Mouse (Mus musculus) lung, adult 2 months (tissue): ENCODE results near the gene Olfr1036. TPM values are rescaled to one million over a fixed set of nuclear protein-coding genes. Genes with fewer than 3 reads are reported as not detected.
"Not testable (repeated sequence)": the region's sequence is repeated elsewhere in the genome, so short reads cannot be mapped to it uniquely, and the experiment has no call there.

Experiments
- DNase-seq: peaks from one replicate; pipeline ENCODE4 v3.0.0; 2022
- H3K4me1 ChIP-seq: fragments of 200-500 bp; 2 replicates; pipeline ENCODE4 v1.6.1; 2011; ENCODE audit warnings: low read length; ENCODE audit not compliant: control insufficient read depth, insufficient read depth
- H3K4me3 ChIP-seq: fragments of 200-500 bp; replicated peaks from 2 replicates; pipeline ENCODE3; 2011; ENCODE audit warnings: low read depth, mild to moderate bottlenecking, control low read depth, low read length; ENCODE audit errors: extremely low read depth
- CTCF ChIP-seq: fragments of 200-500 bp; IDR thresholded peaks from 2 replicates; pipeline ENCODE4 v1.5.1; 2011; ENCODE audit warnings: mild to moderate bottlenecking, low read length, control low read depth; ENCODE audit not compliant: insufficient read depth
- POLR2A ChIP-seq: fragments of 200-500 bp; IDR thresholded peaks from 2 replicates; pipeline ENCODE4 v1.6.1; 2011; ENCODE audit warnings: low read depth, mild to moderate bottlenecking, control low read depth, low read length, borderline replicate concordance; ENCODE audit errors: extremely low read depth
- WGBS: fragments of 180-500 bp; shearing (Covaris S2); methylation state at CpG from one replicate; pipeline ENCODE4 v1.1.7; 2018; 5-methylcytosine and 5-hydroxymethylcytosine counted together
- polyA plus RNA-seq: library from polyadenylated mRNA; depleted of rRNA; stranded (reverse); fragments of >200 nt; gene quantifications from 2 replicates; pipeline ENCODE4 v1.2.3, GENCODE M21; 2012; rRNA removed

Gene Olfr1036
- not detected in 2 replicates for polyA plus RNA-seq

DNA sequence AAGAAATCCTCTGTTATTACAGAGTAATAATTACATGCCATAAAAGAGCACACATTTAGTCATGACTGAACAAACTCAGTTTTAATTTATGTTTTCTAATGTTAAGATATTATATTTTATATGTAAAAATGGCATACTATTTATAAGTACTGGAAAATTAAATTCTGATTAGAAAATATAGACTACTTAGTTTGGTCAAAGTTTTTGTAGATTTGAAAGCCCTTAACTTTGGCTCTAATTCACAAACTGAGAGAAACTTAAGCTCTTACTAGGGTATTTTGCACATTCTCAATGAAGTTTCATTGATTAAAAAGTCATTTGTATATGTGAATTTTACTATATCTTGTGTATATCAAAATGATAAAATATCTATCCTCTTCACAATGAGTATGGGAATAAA, at the start of gene Olfr1036:
TSS of gene Olfr1036 (plus strand) at position 301 of the 400 bp plus-strand sequence.
- H3K4me1 ChIP-seq, H3K4me3 ChIP-seq, DNase-seq: not testable (repeated sequence)

- TF ChIP-seq CTCF (no peak), POLR2A (no peak)
- DNase-seq, result no peak
- no peak within 1 kb of the TSS for H3K4me3 ChIP-seq
- no peaks in the 10 kb centered on the region for H3K4me1 ChIP-seq
Observed at GRCm38 (mm10) chr2:86045561-86045960, 28.2 kb upstream of the Olfr1036 start, which contains the start of gene Olfr1034. Gene Olfr1034 (plus strand): TSS chr2:86045861.

- not testable (repeated sequence) for H3K4me1 ChIP-seq, H3K4me3 ChIP-seq, DNase-seq
Observed at GRCm38 (mm10) chr2:86050777-86051176, 23.0 kb upstream of the Olfr1036 start.

GRCm38 (mm10) chr2:86063766-86064165, 10.0 kb upstream of the Olfr1036 start:
- WGBS, result 95% methylated on average over 2 of the region's 2 CpGs
- H3K4me3 ChIP-seq, DNase-seq, H3K4me1 ChIP-seq: not testable (repeated sequence)

DNA sequence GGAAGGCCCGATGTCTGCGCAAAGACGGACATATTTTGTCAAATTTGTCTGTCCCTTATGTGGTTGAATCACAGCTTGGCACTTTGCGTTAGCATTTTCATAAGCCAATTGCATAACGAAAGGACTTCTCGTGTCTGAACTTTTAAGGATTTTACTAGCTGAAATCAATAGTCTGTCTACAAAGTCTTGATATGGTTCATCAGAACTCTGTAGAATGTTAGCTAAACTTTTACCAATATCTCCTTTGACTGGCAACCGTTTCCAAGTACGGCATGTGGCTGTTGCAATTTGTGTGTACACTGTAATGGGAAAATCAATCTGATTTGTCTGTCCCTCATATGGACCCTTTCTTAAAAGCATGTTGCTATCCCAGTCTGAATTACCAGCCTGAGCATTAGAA, 3.6 kb upstream of the Olfr1036 start:
- TF ChIP-seq CTCF, result no peak
- TF ChIP-seq POLR2A, result no peak

GRCm38 (mm10) chr2:86080478-86080877, 6.7 kb downstream of the Olfr1036 start:
- not testable (repeated sequence) for H3K4me3 ChIP-seq, H3K4me1 ChIP-seq, DNase-seq
- WGBS, result 70% methylated on average over 1 of the region's 1 CpGs

More for the DNA sequence above, 3.6 kb upstream of the Olfr1036 start:
- DNase-seq, result no peak
- no peak overlapping the region for H3K4me3 ChIP-seq
- H3K4me1 ChIP-seq, result no peaks in the 10 kb centered on the region
- 93% methylated on average over 8 of the region's 8 CpGs for WGBS

GRCm38 (mm10) chr2:86087285-86087684, 13.5 kb downstream of the Olfr1036 start, which contains the start of gene Olfr1037:
Gene Olfr1037 (minus strand): TSS chr2:86087385.
- TF ChIP-seq CTCF (no peak), POLR2A (no peak)
- WGBS, result 82% methylated on average over 2 of the region's 2 CpGs
- no peak within 1 kb of the TSS for H3K4me3 ChIP-seq
- DNase-seq, result no peak
- no peaks in the 10 kb centered on the region for H3K4me1 ChIP-seq

Other genes with a start within 250 kb of the Olfr1036 start
- not detected in 2 replicates for gene Olfr1019, start 228.5 kb upstream of the Olfr1036 start, polyA plus RNA-seq
- not detected in 2 replicates for gene Olfr1020, start 227.0 kb upstream of the Olfr1036 start, polyA plus RNA-seq
- not detected in 2 replicates for gene Olfr1022, start 205.4 kb upstream of the Olfr1036 start, polyA plus RNA-seq
- gene Olfr1023, start 188.4 kb upstream of the Olfr1036 start, polyA plus RNA-seq, result not detected in 2 replicates
- not detected in 2 replicates for gene Olfr1024, start 168.9 kb upstream of the Olfr1036 start, polyA plus RNA-seq
- gene Olfr1025-ps1, start 158.8 kb upstream of the Olfr1036 start, polyA plus RNA-seq, result not detected in 2 replicates
- not detected in 2 replicates for gene Olfr1026, start 152.4 kb upstream of the Olfr1036 start, polyA plus RNA-seq
- not detected in 2 replicates for gene Olfr1028, start 123.6 kb upstream of the Olfr1036 start, polyA plus RNA-seq
- not detected in 2 replicates for gene Olfr1029, start 100.1 kb upstream of the Olfr1036 start, polyA plus RNA-seq
- gene Olfr1030, start 94.7 kb upstream of the Olfr1036 start, polyA plus RNA-seq, result not detected in 2 replicates
- gene Olfr1031, start 83.7 kb upstream of the Olfr1036 start, polyA plus RNA-seq, result not detected in 2 replicates
- not detected in 2 replicates for gene Olfr1032, start 68.5 kb upstream of the Olfr1036 start, polyA plus RNA-seq
- 0.36 and 0.45 TPM in 2 replicates for gene Olfr1033, start 53.4 kb upstream of the Olfr1036 start, polyA plus RNA-seq
- 0.07 and 0.09 TPM in 2 replicates for gene Olfr1034, start 28.1 kb upstream of the Olfr1036 start, polyA plus RNA-seq
- not detected in 2 replicates for gene Olfr1037, start 13.4 kb downstream of the Olfr1036 start, polyA plus RNA-seq
- gene Olfr1039, start 61.9 kb downstream of the Olfr1036 start, polyA plus RNA-seq, result not detected in 2 replicates
- not detected in 2 replicates for gene Olfr1040, start 72.7 kb downstream of the Olfr1036 start, polyA plus RNA-seq
- not detected in 2 replicates for gene Olfr1042, start 87.8 kb downstream of the Olfr1036 start, polyA plus RNA-seq
- gene Olfr1043, start 93.5 kb downstream of the Olfr1036 start, polyA plus RNA-seq, result not detected in 2 replicates
- not detected in 2 replicates for gene Olfr1044, start 103.8 kb downstream of the Olfr1036 start, polyA plus RNA-seq
- gene Olfr52, start 111.7 kb downstream of the Olfr1036 start, polyA plus RNA-seq, result not detected in 2 replicates
- not detected in 2 replicates for gene Olfr1045, start 129.0 kb downstream of the Olfr1036 start, polyA plus RNA-seq
- gene Olfr1046, start 145.3 kb downstream of the Olfr1036 start, polyA plus RNA-seq, result not detected in 2 replicates
- not detected in 2 replicates for gene Olfr1047, start 157.4 kb downstream of the Olfr1036 start, polyA plus RNA-seq
- not detected in 2 replicates for gene Olfr1048, start 166.3 kb downstream of the Olfr1036 start, polyA plus RNA-seq
- gene Olfr1049, start 184.3 kb downstream of the Olfr1036 start, polyA plus RNA-seq, result not detected in 2 replicates
- not detected in 2 replicates for gene Olfr1051, start 205.1 kb downstream of the Olfr1036 start, polyA plus RNA-seq
- not detected in 2 replicates for gene Olfr1052, start 218.5 kb downstream of the Olfr1036 start, polyA plus RNA-seq
- not detected in 2 replicates for gene Olfr1053, start 241.3 kb downstream of the Olfr1036 start, polyA plus RNA-seq